Mouse (Mus musculus): ENCODE data around the gene Nfatc2. TPM values are rescaled to one million over a fixed set of nuclear protein-coding genes. Genes with fewer than 3 reads are reported as not detected.

Nfatc2 gene
- polyA plus RNA-seq, 1 experiment = 0.32 TPM

- Histone ChIP-seq H3K27ac (ENCODE audit: insufficient read depth, low read length) (no peak overlapping the region), H3K4me1 (ENCODE audit: control insufficient read depth, insufficient read depth, low read length) (no peaks in the 10 kb centered on the region), H3K4me3 (ENCODE audit: insufficient read depth, low read length) (no peak overlapping the region)
- TF ChIP-seq CTCF (IDR thresholded peaks at IDR 0.05; ENCODE audit: borderline replicate concordance, insufficient read depth, low read length) (no peak), POLR2A (IDR thresholded peaks at IDR 0.05; ENCODE audit: low read depth, low read length) (no peak)
These were observed 30.2 kb downstream of the Nfatc2 start for GRCm38 (mm10) chr2:168571241-168571640.

GRCm38 (mm10) chr2:168565538-168566253 is 35.8 kb downstream of the Nfatc2 start:
- TF ChIP-seq CTCF (IDR thresholded peaks at IDR 0.05; ENCODE audit: borderline replicate concordance, insufficient read depth, low read length) (no peak), POLR2A (IDR thresholded peaks at IDR 0.05; ENCODE audit: low read depth, low read length) (no peak)
- H3K27ac ChIP-seq (ENCODE audit: insufficient read depth, low read length) = no peak overlapping the region
- no peak overlapping the region for H3K4me3 ChIP-seq (ENCODE audit: insufficient read depth, low read length)
- no peaks in the 10 kb centered on the region for H3K4me1 ChIP-seq (ENCODE audit: control insufficient read depth, insufficient read depth, low read length)

GRCm38 (mm10) chr2:168563184-168563583 is 38.3 kb downstream of the Nfatc2 start:
- Histone ChIP-seq H3K27ac (ENCODE audit: insufficient read depth, low read length) (no peak overlapping the region), H3K4me3 (ENCODE audit: insufficient read depth, low read length) (no peak overlapping the region), H3K4me1 (ENCODE audit: control insufficient read depth, insufficient read depth, low read length) (no peaks in the 10 kb centered on the region)
- TF ChIP-seq CTCF (IDR thresholded peaks at IDR 0.05; ENCODE audit: borderline replicate concordance, insufficient read depth, low read length) (no peak), POLR2A (IDR thresholded peaks at IDR 0.05; ENCODE audit: low read depth, low read length) (no peak)

- H3K4me1 ChIP-seq (ENCODE audit: control insufficient read depth, insufficient read depth, low read length) = no peaks in the 10 kb centered on the region
- no peak overlapping the region for H3K4me3 ChIP-seq (ENCODE audit: insufficient read depth, low read length)
- no peak for TF ChIP-seq POLR2A (IDR thresholded peaks at IDR 0.05; ENCODE audit: low read depth, low read length)
- no peak for TF ChIP-seq CTCF (IDR thresholded peaks at IDR 0.05; ENCODE audit: borderline replicate concordance, insufficient read depth, low read length)
These were observed 44.4 kb downstream of the Nfatc2 start for GRCm38 (mm10) chr2:168557035-168557434.

GRCm38 (mm10) chr2:168555897-168556670 is 45.4 kb downstream of the Nfatc2 start:
- Histone ChIP-seq H3K27ac (ENCODE audit: insufficient read depth, low read length) (no peak overlapping the region), H3K4me3 (ENCODE audit: insufficient read depth, low read length) (no peak overlapping the region), H3K4me1 (ENCODE audit: control insufficient read depth, insufficient read depth, low read length) (no peaks in the 10 kb centered on the region)
- no peak for TF ChIP-seq POLR2A (IDR thresholded peaks at IDR 0.05; ENCODE audit: low read depth, low read length)
- no peak for TF ChIP-seq CTCF (IDR thresholded peaks at IDR 0.05; ENCODE audit: borderline replicate concordance, insufficient read depth, low read length)

More at GRCm38 (mm10) chr2:168557035-168557434, 44.4 kb downstream of the Nfatc2 start:
- H3K27ac ChIP-seq (ENCODE audit: insufficient read depth, low read length) = no peak overlapping the region

- TF ChIP-seq CTCF (IDR thresholded peaks at IDR 0.05; ENCODE audit: borderline replicate concordance, insufficient read depth, low read length) (no peak), POLR2A (IDR thresholded peaks at IDR 0.05; ENCODE audit: low read depth, low read length) (no peak)
- no peak overlapping the region for H3K27ac ChIP-seq (ENCODE audit: insufficient read depth, low read length)
These were observed 47.9 kb downstream of the Nfatc2 start for GRCm38 (mm10) chr2:168553541-168553961.

GRCm38 (mm10) chr2:168552405-168552804 is 49.1 kb downstream of the Nfatc2 start:
- H3K4me3 ChIP-seq (ENCODE audit: insufficient read depth, low read length) = no peak overlapping the region
- H3K4me1 ChIP-seq (ENCODE audit: control insufficient read depth, insufficient read depth, low read length) = peaks cover 17% of the 10 kb centered on the region
- TF ChIP-seq CTCF (IDR thresholded peaks at IDR 0.05; ENCODE audit: borderline replicate concordance, insufficient read depth, low read length) (no peak), POLR2A (IDR thresholded peaks at IDR 0.05; ENCODE audit: low read depth, low read length) (no peak)
- H3K27ac ChIP-seq (ENCODE audit: insufficient read depth, low read length) = no peak overlapping the region

More at GRCm38 (mm10) chr2:168553541-168553961, 47.9 kb downstream of the Nfatc2 start:
- H3K4me1 ChIP-seq (ENCODE audit: control insufficient read depth, insufficient read depth, low read length) = peaks cover 7% of the 10 kb centered on the region
- H3K4me3 ChIP-seq (ENCODE audit: insufficient read depth, low read length) = no peak overlapping the region

- Histone ChIP-seq H3K4me3 (ENCODE audit: insufficient read depth, low read length) (no peak overlapping the region), H3K4me1 (ENCODE audit: control insufficient read depth, insufficient read depth, low read length) (peaks cover 17% of the 10 kb centered on the region), H3K27ac (ENCODE audit: insufficient read depth, low read length) (no peak overlapping the region)
- TF ChIP-seq POLR2A (IDR thresholded peaks at IDR 0.05; ENCODE audit: low read depth, low read length) (no peak), CTCF (IDR thresholded peaks at IDR 0.05; ENCODE audit: borderline replicate concordance, insufficient read depth, low read length) (no peak)
These were observed 50.2 kb downstream of the Nfatc2 start for GRCm38 (mm10) chr2:168551218-168551617.

GRCm38 (mm10) chr2:168549326-168549725 is 52.1 kb downstream of the Nfatc2 start:
- Histone ChIP-seq H3K4me1 (ENCODE audit: control insufficient read depth, insufficient read depth, low read length) (peaks cover 17% of the 10 kb centered on the region), H3K27ac (ENCODE audit: insufficient read depth, low read length) (peak overlapping the region; percentile 65), H3K4me3 (ENCODE audit: insufficient read depth, low read length) (0 out of 2 replicates have a peak overlapping the region, but pooled peaks have one; percentile 11)
- no peak for TF ChIP-seq POLR2A (IDR thresholded peaks at IDR 0.05; ENCODE audit: low read depth, low read length)
- TF ChIP-seq CTCF (IDR thresholded peaks at IDR 0.05; ENCODE audit: borderline replicate concordance, insufficient read depth, low read length) = no peak

- Histone ChIP-seq H3K4me3 (ENCODE audit: insufficient read depth, low read length) (no peak overlapping the region), H3K27ac (ENCODE audit: insufficient read depth, low read length) (no peak overlapping the region), H3K4me1 (ENCODE audit: control insufficient read depth, insufficient read depth, low read length) (peaks cover 19% of the 10 kb centered on the region)
- TF ChIP-seq POLR2A (IDR thresholded peaks at IDR 0.05; ENCODE audit: low read depth, low read length) (no peak), CTCF (IDR thresholded peaks at IDR 0.05; ENCODE audit: borderline replicate concordance, insufficient read depth, low read length) (no peak)
These were observed 53.4 kb downstream of the Nfatc2 start for GRCm38 (mm10) chr2:168548008-168548407.

Data from embryonic fibroblast, embryonic 13.5 days (primary cell).